Mouse (Mus musculus) frontal cortex, adult 2 months (tissue): Measurements from ENCODE around the gene Spint3. TPM values are rescaled to one million over a fixed set of nuclear protein-coding genes. Genes with fewer than 3 reads are reported as not detected.

ENCODE experiments used
- polyA plus RNA-seq: library from polyadenylated mRNA; depleted of rRNA; stranded (reverse); fragments of >200 nt; gene quantifications from 2 replicates; pipeline ENCODE4 v1.2.3, GENCODE M21; 2012; rRNA removed

Spint3 gene
- polyA plus RNA-seq, 1 experiment: not detected

Other genes with a start within 250 kb of the Spint3 start
- not detected in 2 replicates for gene Svs5, start 240.7 kb downstream of the Spint3 start, polyA plus RNA-seq
- 0.67 and 0.68 TPM in 2 replicates for gene Slpi, start 184.4 kb downstream of the Spint3 start, polyA plus RNA-seq
- 1.7 and 1.8 TPM in 2 replicates for gene Rbpjl, start 170.3 kb downstream of the Spint3 start, polyA plus RNA-seq
- gene Matn4, start 168.3 kb downstream of the Spint3 start, polyA plus RNA-seq: 25.8 and 25.9 TPM in 2 replicates
- 45.0 and 46.5 TPM in 2 replicates for gene Sdc4, start 129.6 kb downstream of the Spint3 start, polyA plus RNA-seq
- gene Sys1, start 116.5 kb downstream of the Spint3 start, polyA plus RNA-seq: 58.1 and 59.1 TPM in 2 replicates
- 9.3 and 10.0 TPM in 2 replicates for gene Gm20458, start 112.5 kb downstream of the Spint3 start, polyA plus RNA-seq
- not detected in 2 replicates for gene Trp53tg5, start 99.7 kb downstream of the Spint3 start, polyA plus RNA-seq
- gene Dbndd2, start 87.4 kb downstream of the Spint3 start, polyA plus RNA-seq: 182 and 219 TPM in 2 replicates
- 80.6 and 84.7 TPM in 2 replicates for gene Pigt, start 75.9 kb downstream of the Spint3 start, polyA plus RNA-seq
- gene Wfdc2, start 11.0 kb downstream of the Spint3 start, polyA plus RNA-seq: 0.76 and 1.2 TPM in 2 replicates
- gene Wfdc6a, start 12.0 kb upstream of the Spint3 start, polyA plus RNA-seq: 0.12 TPM in 1 of 2 replicates, not detected in the other
- not detected in 2 replicates for gene Eppin, start 20.1 kb upstream of the Spint3 start, polyA plus RNA-seq
- not detected in 2 replicates for gene Wfdc6b, start 40.1 kb upstream of the Spint3 start, polyA plus RNA-seq
- gene Wfdc8, start 40.2 kb upstream of the Spint3 start, polyA plus RNA-seq: not detected in 2 replicates
- not detected in 2 replicates for gene Wfdc16, start 65.3 kb upstream of the Spint3 start, polyA plus RNA-seq
- not detected in 2 replicates for gene Wfdc10, start 82.6 kb upstream of the Spint3 start, polyA plus RNA-seq
- not detected in 2 replicates for gene Wfdc9, start 83.1 kb upstream of the Spint3 start, polyA plus RNA-seq
- gene Wfdc11, start 100.6 kb upstream of the Spint3 start, polyA plus RNA-seq: not detected in 2 replicates
- not detected in 2 replicates for gene Wfdc13, start 111.6 kb upstream of the Spint3 start, polyA plus RNA-seq
- gene Spint4, start 125.0 kb upstream of the Spint3 start, polyA plus RNA-seq: not detected in 2 replicates
- not detected in 2 replicates for gene Spint5, start 141.8 kb upstream of the Spint3 start, polyA plus RNA-seq
- 2.4 and 3.3 TPM in 2 replicates for gene Wfdc3, start 172.5 kb upstream of the Spint3 start, polyA plus RNA-seq
- 44.3 and 46.4 TPM in 2 replicates for gene Dnttip1, start 172.5 kb upstream of the Spint3 start, polyA plus RNA-seq
- 2.0 and 2.8 TPM in 2 replicates for gene Ube2c, start 196.4 kb upstream of the Spint3 start, polyA plus RNA-seq
- 0.96 and 3.9 TPM in 2 replicates for gene Tnnc2, start 206.5 kb upstream of the Spint3 start, polyA plus RNA-seq
- gene Snx21, start 212.4 kb upstream of the Spint3 start, polyA plus RNA-seq: 59.9 and 60.9 TPM in 2 replicates
- 29.4 and 35.0 TPM in 2 replicates for gene Acot8, start 231.4 kb upstream of the Spint3 start, polyA plus RNA-seq
- 7.7 and 7.9 TPM in 2 replicates for gene Zswim3, start 231.6 kb upstream of the Spint3 start, polyA plus RNA-seq
- 18.5 and 19.3 TPM in 2 replicates for gene Zswim1, start 249.2 kb upstream of the Spint3 start, polyA plus RNA-seq